Mouse (Mus musculus): ENCODE results near the gene Cmtm4. TPM values are rescaled to one million over a fixed set of nuclear protein-coding genes. Genes with fewer than 3 reads are reported as not detected.

Cmtm4 gene
- polyA plus RNA-seq (2015; fragmentation: Nextera tagmentation; extraction: Ambion mirVana), result 1.3 and 1.8 TPM in 2 replicates

DNA sequence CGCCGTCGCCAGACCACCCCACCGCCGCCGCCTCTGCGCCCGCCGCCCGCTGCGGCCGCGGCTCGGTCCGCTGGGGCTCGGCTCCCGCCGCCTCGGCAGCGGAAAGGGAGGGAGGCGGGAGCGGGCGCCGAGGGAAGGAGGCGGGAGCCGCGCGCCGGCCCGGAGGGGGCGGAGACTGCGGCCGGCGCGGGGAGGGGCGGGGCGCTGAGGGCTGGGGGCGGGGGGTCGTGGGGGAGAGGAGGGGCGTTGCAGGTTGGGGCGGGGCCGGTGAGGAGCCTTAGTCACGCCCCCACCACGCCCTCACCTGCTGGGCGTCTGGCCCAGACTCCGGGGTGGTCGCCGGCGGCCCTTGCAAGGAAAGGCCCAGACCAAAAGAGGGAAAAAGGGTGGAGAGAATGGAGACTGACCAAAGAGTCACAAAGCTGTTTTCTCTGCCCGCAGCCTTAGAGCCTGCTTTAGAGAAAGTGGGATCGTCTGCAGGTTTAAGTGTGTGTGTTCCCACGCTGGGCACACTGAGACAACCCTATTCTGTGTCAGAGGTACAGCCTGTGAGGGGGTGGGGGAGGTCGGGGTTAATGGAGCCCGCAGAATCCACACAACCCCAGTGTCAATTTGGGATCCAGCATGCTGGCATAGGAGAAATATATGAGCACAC, at the start of gene Cmtm4:
Gene Cmtm4, minus strand, starts transcription at position 105 of the 655 bp plus-strand sequence.

DNA sequence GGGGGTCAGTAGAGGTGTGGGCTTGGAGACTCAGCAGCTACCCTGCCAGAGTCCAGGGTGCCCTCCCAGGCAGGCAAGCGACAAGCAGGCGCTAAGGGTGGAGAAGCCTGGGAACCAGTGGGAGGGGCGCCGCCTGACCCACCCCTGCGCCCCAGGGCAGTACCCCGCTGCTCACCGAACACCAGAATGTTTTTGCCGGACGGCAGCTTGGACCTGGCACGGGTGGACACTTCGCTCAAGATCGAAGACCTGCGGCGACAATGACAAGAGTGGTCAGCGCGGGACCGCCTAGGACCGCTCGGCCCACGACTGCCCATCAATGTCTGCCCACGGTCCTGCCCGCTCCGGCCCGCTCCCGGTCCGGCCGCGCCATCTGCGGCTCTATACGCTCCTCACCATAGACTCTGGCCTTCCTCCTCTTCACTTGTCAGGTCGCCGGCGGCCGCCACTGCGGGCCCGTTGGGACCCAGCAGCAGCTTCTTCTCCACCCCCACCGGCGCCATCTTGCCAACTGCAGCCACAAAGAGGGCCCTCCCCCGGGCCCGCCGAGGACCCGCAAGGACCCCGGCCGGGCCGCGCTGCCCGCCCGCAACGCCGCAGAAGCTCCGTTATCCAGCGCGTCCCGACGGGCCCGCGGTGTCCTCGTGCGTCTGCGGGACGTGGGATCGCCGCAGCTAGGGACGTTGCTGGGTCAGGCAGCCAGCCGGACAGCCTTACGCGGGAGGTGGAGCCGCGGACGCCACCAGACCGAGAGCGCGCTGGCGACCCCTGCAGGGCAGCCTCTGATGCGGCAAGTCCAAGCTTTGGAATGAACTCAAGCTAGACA, 46.9 kb upstream of the Cmtm4 start, which contains the start of gene Dync1li2:
Gene Dync1li2, minus strand, starts transcription at position 749 of the 826 bp plus-strand sequence.

DNA sequence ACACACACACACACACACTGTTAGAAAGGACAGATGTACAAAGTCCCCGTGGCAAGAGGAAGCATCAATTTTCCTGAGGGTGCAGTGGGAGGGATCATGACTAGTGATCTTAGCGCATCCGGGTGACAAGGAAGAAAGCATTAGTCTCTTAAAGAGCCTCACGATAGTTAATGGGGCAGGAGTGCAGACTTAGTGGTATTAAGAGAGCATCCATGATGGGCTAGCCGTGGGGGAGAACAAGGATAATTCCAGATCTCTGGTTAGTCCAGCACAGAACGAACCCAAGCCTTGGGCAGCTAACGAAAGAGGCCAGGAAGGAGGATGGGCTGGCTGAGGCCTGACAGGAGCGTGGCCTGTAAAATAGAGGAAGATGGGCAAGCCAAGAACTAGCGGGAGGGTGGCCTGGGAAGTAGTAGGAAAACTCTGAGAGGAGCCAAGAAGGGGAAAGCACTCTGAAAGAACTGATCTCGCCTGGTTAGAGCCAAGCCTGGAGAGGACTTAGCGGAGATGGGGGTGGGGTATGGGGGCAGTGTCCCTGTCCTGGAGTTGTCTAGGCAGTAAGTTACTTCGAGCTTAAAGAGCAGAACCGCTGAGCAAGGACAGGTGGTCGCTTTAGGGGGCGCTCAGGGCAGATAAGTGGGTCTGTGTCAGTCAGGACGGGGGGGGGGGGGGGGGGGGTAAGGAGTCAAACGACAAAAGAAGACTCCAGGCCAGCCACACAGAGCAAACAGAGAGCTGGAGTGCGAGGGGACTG, 56.2 kb downstream of the Cmtm4 start, which contains the start of gene Cmtm3:
Gene Cmtm3, plus strand, starts transcription at position 182 of the 754 bp plus-strand sequence.

DNA sequence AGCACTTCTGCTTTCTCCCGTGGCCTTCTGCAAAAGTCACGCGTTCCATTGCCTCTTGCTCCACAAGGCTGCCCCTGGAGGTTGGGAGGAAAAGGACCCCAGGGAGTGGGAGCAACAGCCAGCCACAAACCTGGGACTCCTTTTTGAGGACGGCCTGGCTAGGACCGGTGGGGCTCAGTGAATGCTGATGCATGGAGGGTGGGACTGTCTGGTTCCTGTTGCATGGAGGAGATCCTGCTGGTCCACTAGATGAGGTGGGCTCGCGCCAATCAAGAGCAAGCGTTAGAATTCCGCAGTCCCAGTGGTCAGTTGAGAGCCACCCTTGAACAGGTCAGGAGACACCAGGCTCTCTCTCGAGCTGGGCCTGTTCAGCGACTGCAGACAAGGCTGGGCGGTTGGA, 73.7 kb downstream of the Cmtm4 start, which contains the start of gene Cmtm2b:
Gene Cmtm2b, plus strand, starts transcription at position 301 of the 400 bp plus-strand sequence.

DNA sequence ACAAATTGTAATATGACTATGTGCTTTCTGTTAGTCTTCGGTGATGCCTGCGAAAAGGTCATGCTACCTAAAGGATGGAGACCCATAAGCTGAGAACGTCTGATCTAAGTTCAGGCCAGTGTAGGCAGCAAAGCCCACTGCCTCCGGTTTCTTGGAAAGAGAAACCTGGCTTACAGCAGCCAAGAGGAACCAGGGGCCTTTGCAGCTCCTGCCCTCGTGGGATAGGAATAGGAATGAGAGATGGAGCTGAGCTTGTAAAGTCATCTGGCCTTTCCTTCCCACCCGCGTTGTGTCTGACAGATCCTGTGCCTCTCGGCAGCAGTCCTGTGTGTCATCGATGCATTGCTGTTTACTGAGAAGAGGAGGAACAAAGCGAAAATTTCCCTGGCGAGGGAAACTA, 74.3 kb downstream of the Cmtm4 start, which contains the start of gene Gm11020:
Gene Gm11020, plus strand, starts transcription at position 301 of the 400 bp plus-strand sequence.

DNA sequence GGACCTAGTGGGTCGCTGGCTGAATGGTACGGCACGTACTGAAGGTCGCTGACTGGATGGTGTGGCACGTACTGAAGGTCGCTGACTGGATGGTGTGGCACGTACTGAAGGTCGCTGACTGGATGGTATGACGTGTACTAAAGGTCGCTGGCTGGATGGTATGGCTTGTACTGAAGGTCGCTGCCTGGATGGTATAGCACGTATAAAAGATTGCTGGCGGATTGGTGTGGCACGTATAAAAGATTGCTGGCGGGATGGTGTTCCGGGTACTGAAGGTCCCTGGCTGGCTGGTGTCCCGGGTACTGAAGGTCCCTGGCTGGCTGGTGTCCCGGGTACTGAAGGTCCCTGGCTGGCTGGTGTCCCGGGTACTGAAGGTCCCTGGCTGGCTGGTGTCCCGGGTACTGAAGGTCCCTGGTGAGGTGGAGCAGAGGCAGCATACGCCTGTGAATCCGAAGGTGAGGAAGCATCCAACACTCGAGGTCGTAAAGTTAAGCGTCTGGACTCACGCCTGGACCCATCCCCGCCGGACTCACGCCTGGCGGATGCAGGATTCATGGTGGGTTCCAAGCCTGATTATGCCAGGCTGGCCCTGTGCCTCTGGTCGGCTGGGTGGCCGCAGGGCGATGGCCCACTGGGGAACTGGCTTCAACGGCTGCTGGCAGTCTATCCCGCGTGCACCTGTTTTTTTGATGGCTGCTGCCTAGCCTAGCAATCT, 86.0 kb downstream of the Cmtm4 start, which contains the start of the genes Gm45711 and Cmtm1:
Gene Gm45711, minus strand, starts transcription at position 641 of the 715 bp plus-strand sequence.
Gene Cmtm1, minus strand, starts transcription at position 705 of the 715 bp plus-strand sequence.

Other genes starting within 250 kb of the Cmtm4 start
- gene Bean1, start 225.4 kb downstream of the Cmtm4 start, polyA plus RNA-seq (2015; fragmentation: Nextera tagmentation; extraction: Ambion mirVana), result 1.9 and 8.6 TPM in 2 replicates
- gene Tk2, start 147.2 kb downstream of the Cmtm4 start, polyA plus RNA-seq (2015; fragmentation: Nextera tagmentation; extraction: Ambion mirVana), result 31.1 and 60.1 TPM in 2 replicates
- 125 and 176 TPM in 2 replicates for gene Cklf, start 144.9 kb downstream of the Cmtm4 start, polyA plus RNA-seq (2015; fragmentation: Nextera tagmentation; extraction: Ambion mirVana)
- gene Cmtm2a, start 102.6 kb downstream of the Cmtm4 start, polyA plus RNA-seq (2015; fragmentation: Nextera tagmentation; extraction: Ambion mirVana), result 0.54 and 0.87 TPM in 2 replicates
- gene Gm45711, start 85.7 kb downstream of the Cmtm4 start, polyA plus RNA-seq (2015; fragmentation: Nextera tagmentation; extraction: Ambion mirVana), result 0.13 and 0.30 TPM in 2 replicates
- gene Cmtm1, start 85.7 kb downstream of the Cmtm4 start, polyA plus RNA-seq (2015; fragmentation: Nextera tagmentation; extraction: Ambion mirVana), result 0.43 and 0.47 TPM in 2 replicates
- gene Gm11020, start 74.2 kb downstream of the Cmtm4 start, polyA plus RNA-seq (2015; fragmentation: Nextera tagmentation; extraction: Ambion mirVana), result not detected in 2 replicates
- gene Cmtm2b, start 73.6 kb downstream of the Cmtm4 start, polyA plus RNA-seq (2015; fragmentation: Nextera tagmentation; extraction: Ambion mirVana), result 0.33 TPM in 1 of 2 replicates, not detected in the other
- gene Cmtm3, start 56.4 kb downstream of the Cmtm4 start, polyA plus RNA-seq (2015; fragmentation: Nextera tagmentation; extraction: Ambion mirVana), result 122 and 128 TPM in 2 replicates
- 32.6 and 39.1 TPM in 2 replicates for gene Dync1li2, start 47.2 kb upstream of the Cmtm4 start, polyA plus RNA-seq (2015; fragmentation: Nextera tagmentation; extraction: Ambion mirVana)
- 0.08 and 0.16 TPM in 2 replicates for gene Terb1, start 114.1 kb upstream of the Cmtm4 start, polyA plus RNA-seq (2015; fragmentation: Nextera tagmentation; extraction: Ambion mirVana)
- gene Nae1, start 138.8 kb upstream of the Cmtm4 start, polyA plus RNA-seq (2015; fragmentation: Nextera tagmentation; extraction: Ambion mirVana), result 94.0 and 97.2 TPM in 2 replicates
- 1.8 and 2.3 TPM in 2 replicates for gene Car7, start 138.9 kb upstream of the Cmtm4 start, polyA plus RNA-seq (2015; fragmentation: Nextera tagmentation; extraction: Ambion mirVana)
- gene Pdp2, start 195.6 kb upstream of the Cmtm4 start, polyA plus RNA-seq (2015; fragmentation: Nextera tagmentation; extraction: Ambion mirVana), result 6.0 and 7.1 TPM in 2 replicates
- gene Cdh16, start 228.6 kb upstream of the Cmtm4 start, polyA plus RNA-seq (2015; fragmentation: Nextera tagmentation; extraction: Ambion mirVana), result 1.7 and 7.7 TPM in 2 replicates
- 3.0 and 5.8 TPM in 2 replicates for gene Rrad, start 235.5 kb upstream of the Cmtm4 start, polyA plus RNA-seq (2015; fragmentation: Nextera tagmentation; extraction: Ambion mirVana)
- 70.3 and 77.3 TPM in 2 replicates for gene Ciao2b, start 246.2 kb upstream of the Cmtm4 start, polyA plus RNA-seq (2015; fragmentation: Nextera tagmentation; extraction: Ambion mirVana)